Mouse (Mus musculus): ENCODE measurements around the gene Gm17387. TPM values are rescaled to one million over a fixed set of nuclear protein-coding genes. Genes with fewer than 3 reads are reported as not detected.

The Gm17387 gene
- polyA plus RNA-seq, 1 experiment from 2014 or later = not detected

DNA sequence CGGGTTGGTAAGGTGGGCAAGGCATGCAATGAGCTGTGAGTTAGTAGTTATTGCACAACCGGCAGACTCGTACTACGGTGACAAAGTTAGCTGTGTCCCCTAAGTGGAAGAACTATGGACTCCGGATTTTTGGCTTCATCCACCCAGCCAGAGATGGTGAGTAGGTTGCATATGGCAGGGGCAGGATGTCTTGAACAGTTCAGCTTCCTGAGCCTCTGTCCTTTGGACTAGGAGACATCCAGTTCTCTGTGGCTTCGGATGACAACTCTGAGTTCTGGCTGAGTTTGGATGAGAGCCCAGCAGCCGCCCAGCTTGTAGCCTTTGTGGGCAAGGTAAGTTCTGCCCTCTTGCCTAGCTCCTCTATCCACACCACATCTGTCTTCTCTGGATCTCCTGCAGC lies 35.6 kb downstream of the Gm17387 start:
- H3K9me3 ChIP-seq (replicated peaks) = no peaks in the 10 kb centered on the region
- peaks cover 73% of the 10 kb centered on the region for H3K27me3 ChIP-seq
- H3K4me3 ChIP-seq = no peak overlapping the region
- H3K36me3 ChIP-seq = no peaks in the 10 kb centered on the region
- H3K4me1 ChIP-seq (replicated peaks) = peaks cover 12% of the 10 kb centered on the region
- no peak overlapping the region for H3K9ac ChIP-seq
- no peak overlapping the region for H3K27ac ChIP-seq
- ATAC-seq (replicated peaks; ENCODE audit: insufficient number of reproducible peaks, insufficient read depth, low FRiP score, low read depth) = no peak
- no peak overlapping the region for H3K4me2 ChIP-seq
- WGBS = 85% methylated on average over 7 of the region's 7 CpGs

DNA sequence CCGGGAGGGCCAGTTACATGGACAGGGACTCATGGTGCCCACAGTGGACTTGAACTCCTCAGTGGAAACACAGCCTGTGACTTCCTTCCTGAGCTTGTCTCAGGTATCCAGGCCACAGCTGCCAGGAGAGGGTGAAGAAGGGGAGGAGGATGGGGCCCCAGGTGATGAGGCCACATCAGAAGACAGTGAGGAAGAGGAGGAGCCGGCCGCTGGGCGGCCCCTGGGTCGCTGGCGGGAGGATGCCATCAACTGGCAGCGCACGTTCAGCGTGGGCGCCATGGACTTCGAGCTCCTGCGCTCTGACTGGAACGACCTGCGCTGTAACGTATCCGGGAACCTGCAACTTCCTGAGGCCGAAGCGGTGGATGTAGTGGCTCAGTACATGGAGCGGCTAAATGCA lies 39.4 kb downstream of the Gm17387 start:
- Histone ChIP-seq H3K4me3 (no peak overlapping the region), H3K27me3 (peaks cover 68% of the 10 kb centered on the region), H3K27ac (no peak overlapping the region), H3K9ac (no peak overlapping the region), H3K4me1 (replicated peaks) (peaks cover 15% of the 10 kb centered on the region), H3K36me3 (no peaks in the 10 kb centered on the region), H3K9me3 (replicated peaks) (no peaks in the 10 kb centered on the region), H3K4me2 (no peak overlapping the region)
- 64% methylated on average over 19 of the region's 19 CpGs for WGBS
- ATAC-seq (replicated peaks; ENCODE audit: insufficient number of reproducible peaks, insufficient read depth, low FRiP score, low read depth) = no peak

DNA sequence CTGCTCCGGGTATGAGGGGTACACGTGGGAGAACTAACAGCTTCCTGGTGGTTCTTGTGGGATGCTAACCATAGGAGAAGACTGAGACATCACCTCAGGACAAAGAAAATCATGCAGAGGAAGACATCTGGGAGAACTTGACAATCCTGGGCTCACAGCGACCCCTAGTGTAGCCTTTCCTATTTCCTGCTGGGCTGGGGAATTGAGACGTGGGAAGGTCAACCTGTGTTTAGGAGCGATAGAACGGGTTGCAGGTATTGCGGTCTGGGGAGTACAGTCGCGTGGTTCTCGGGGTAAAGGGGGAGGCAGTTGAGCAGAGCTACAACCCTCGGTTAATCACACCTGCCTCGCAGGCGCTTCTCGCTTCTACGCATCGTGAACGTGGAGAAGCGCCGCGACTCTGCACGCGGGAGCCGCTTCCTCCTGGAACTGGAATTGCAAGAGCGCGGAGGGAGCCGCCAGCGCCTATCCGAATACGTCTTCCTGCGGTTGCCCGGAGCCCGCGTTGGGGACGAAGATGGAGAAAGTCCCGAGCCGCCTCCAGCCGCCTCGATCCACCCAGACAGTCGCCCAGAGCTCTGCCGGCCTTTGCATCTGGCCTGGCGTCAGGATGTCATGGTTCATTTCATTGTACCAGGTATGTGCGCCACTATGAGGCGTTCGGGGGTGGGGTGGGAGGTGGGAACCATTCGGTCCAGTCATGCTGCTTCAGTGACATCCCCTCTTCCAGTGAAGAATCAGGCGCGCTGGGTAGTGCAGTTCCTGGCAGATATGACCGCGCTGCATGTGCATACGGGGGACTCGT lies 41.3 kb downstream of the Gm17387 start:
- peaks cover 67% of the 10 kb centered on the region for H3K27me3 ChIP-seq
- no peak overlapping the region for H3K27ac ChIP-seq
- ATAC-seq (replicated peaks; ENCODE audit: insufficient number of reproducible peaks, insufficient read depth, low FRiP score, low read depth) = peak; percentile 5; the same call in 1 of the 2 replicates
- H3K9me3 ChIP-seq (replicated peaks) = no peaks in the 10 kb centered on the region
- peak overlapping the region; percentile 77 for H3K4me2 ChIP-seq
- H3K4me1 ChIP-seq (replicated peaks) = peaks cover 15% of the 10 kb centered on the region
- under 1% methylated on average over 51 of the region's 51 CpGs for WGBS
- peak overlapping the region; percentile 44 for H3K4me3 ChIP-seq
- H3K9ac ChIP-seq = peak overlapping the region; percentile 35; the same call in 1 of the 2 replicates
- no peaks in the 10 kb centered on the region for H3K36me3 ChIP-seq

DNA sequence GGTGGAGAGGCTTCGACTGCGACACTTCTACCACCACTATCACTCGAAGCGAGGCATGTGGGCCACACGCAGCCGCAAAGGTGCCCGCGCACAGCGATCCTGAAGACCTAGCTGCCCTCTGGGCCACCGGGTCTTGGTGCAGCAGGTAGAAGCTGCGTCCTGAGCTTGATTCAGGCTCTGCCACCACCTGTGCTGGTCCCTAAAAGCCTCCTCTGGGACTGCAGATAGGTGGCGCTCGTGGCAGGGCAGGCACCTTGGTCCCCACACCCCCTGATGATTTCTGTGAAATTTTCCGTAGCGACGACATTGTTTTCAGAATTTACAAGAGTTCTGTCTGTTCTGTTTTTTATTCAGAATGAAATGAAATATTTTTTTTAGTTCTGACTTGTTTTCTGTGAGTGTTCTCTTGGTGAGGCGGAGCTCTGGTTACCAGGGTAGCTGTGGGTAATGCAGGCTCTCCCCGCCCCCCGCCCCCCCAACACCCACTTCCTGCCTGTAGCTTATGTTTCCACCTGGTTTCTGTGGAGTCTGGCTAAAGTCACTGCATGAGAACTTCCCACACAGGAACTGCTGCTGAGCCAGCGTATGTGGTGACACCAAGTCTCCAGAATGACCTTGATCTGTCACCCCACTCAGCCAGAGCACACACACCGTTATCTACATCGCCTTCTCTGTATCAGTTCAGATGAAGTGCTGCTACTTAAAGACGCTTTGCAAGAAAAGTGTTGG lies 43.2 kb downstream of the Gm17387 start:
- Histone ChIP-seq H3K27ac (no peak overlapping the region), H3K36me3 (no peaks in the 10 kb centered on the region), H3K4me3 (no peak overlapping the region), H3K4me2 (0 out of 2 replicates have a peak overlapping the region, but pooled peaks have one; percentile 16), H3K4me1 (replicated peaks) (peaks cover 15% of the 10 kb centered on the region), H3K27me3 (peaks cover 71% of the 10 kb centered on the region), H3K9me3 (replicated peaks) (no peaks in the 10 kb centered on the region), H3K9ac (no peak overlapping the region)
- 17% methylated on average over 23 of the region's 23 CpGs for WGBS
- peak; percentile 40 for ATAC-seq (replicated peaks; ENCODE audit: insufficient number of reproducible peaks, insufficient read depth, low FRiP score, low read depth)

DNA sequence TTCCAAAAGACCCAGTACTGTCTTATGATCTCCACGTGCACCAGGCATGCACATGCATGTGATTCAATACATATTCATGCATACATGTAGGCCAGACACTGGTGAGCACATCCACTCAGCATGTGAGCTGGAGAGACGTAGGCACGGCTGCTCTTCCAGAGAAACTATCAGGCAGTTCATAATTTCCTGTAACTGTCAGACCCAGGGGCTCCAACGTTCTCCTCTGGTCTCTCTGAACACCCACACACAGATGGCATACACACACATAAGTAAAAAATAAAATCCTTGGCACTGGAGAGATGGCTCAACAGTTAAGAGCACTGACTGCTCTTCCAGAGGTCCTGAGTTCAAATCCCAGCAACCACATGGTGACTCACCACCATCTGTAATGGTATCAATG lies 44.9 kb downstream of the Gm17387 start:
- no peak for ATAC-seq (replicated peaks; ENCODE audit: insufficient number of reproducible peaks, insufficient read depth, low FRiP score, low read depth)
- Histone ChIP-seq H3K4me1 (replicated peaks) (peaks cover 15% of the 10 kb centered on the region), H3K27me3 (peaks cover 70% of the 10 kb centered on the region), H3K4me2 (no peak overlapping the region), H3K9me3 (replicated peaks) (no peaks in the 10 kb centered on the region), H3K27ac (no peak overlapping the region), H3K4me3 (no peak overlapping the region), H3K36me3 (no peaks in the 10 kb centered on the region), H3K9ac (no peak overlapping the region)
- WGBS = 77% methylated on average over 4 of the region's 4 CpGs

DNA sequence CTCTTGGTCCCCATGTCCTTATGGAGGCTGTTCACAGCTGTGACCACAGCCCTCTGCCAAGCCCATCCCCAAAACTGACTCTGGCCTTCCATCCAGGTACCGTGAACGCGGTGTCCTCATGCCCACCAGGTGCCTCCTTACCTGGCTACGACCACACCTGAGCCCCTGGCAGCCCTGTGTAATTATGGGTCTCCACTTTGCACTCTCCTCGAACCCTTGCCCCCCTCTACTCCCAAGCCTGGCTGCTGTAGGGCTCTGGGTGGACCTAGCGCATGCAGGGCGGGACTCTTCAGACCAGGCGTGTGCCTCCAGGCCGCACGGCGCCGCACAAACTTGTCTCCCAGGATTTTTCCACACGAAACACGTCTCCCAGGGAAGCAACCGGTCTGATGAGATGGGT lies 48.9 kb downstream of the Gm17387 start, which contains the start of gene Pkp3:
TSS of gene Pkp3 (plus strand) at position 378 of the 400 bp plus-strand sequence.
- no peak within 1 kb of the TSS for H3K4me3 ChIP-seq
- no peak within 1 kb of the TSS for H3K4me2 ChIP-seq
- peaks cover 64% of the 10 kb centered on the region for H3K27me3 ChIP-seq
- ATAC-seq (replicated peaks; ENCODE audit: insufficient number of reproducible peaks, insufficient read depth, low FRiP score, low read depth) = no peak
- WGBS = 85% methylated on average over 15 of the region's 15 CpGs
- no peaks in the 10 kb centered on the region for H3K36me3 ChIP-seq
- no peaks in the 10 kb centered on the region for H3K9me3 ChIP-seq (replicated peaks)
- no peak within 1 kb of the TSS for H3K27ac ChIP-seq
- H3K9ac ChIP-seq = no peak within 1 kb of the TSS
- H3K4me1 ChIP-seq (replicated peaks) = no peaks in the 10 kb centered on the region

DNA sequence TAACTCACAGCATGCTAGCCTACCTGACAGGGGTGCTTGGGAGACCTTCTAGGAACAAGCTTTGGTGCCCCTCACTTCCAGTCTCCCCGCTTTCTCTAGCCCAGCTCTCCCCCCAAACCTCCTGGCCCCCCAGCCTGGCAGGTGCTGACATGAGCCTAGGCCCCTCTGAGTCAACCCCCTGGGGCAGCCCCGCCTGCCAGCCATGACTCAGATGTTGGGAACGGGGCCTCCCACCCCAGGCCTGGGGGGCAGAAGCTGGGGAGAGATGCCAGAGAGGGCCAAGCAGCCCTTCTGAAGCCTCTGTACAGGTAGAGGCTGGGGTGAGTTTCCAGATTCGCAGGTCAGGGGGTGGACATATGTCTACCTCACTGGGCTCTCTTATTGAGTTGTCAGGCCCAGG lies 49.9 kb downstream of the Gm17387 start:
- Histone ChIP-seq H3K27ac (no peak overlapping the region), H3K9me3 (replicated peaks) (no peaks in the 10 kb centered on the region), H3K36me3 (no peaks in the 10 kb centered on the region), H3K4me2 (no peak overlapping the region), H3K4me3 (no peak overlapping the region), H3K4me1 (replicated peaks) (no peaks in the 10 kb centered on the region), H3K27me3 (peaks cover 56% of the 10 kb centered on the region), H3K9ac (no peak overlapping the region)
- whole genome bisulfite sequencing = 79% methylated on average over 4 of the region's 4 CpGs
- no peak for ATAC-seq (replicated peaks; ENCODE audit: insufficient number of reproducible peaks, insufficient read depth, low FRiP score, low read depth)

Other genes starting within 250 kb of the Gm17387 start
- gene Syce1, start 241.3 kb upstream of the Gm17387 start, polyA plus RNA-seq (2015; fragmentation: Nextera tagmentation; extraction: Ambion mirVana) = 0.13 and 0.21 TPM in 2 replicates
- 0.78 and 0.95 TPM in 2 replicates for gene Zfp941, start 207.0 kb upstream of the Gm17387 start, polyA plus RNA-seq (2015; fragmentation: Nextera tagmentation; extraction: Ambion mirVana)
- 0.68 and 1.4 TPM in 2 replicates for gene Urah, start 194.1 kb upstream of the Gm17387 start, polyA plus RNA-seq (2015; fragmentation: Nextera tagmentation; extraction: Ambion mirVana)
- gene Scgb1c1, start 183.6 kb upstream of the Gm17387 start, polyA plus RNA-seq (2015; fragmentation: Nextera tagmentation; extraction: Ambion mirVana) = 0.36 TPM in 1 of 2 replicates, not detected in the other
- not detected in 2 replicates for gene Odf3, start 181.3 kb upstream of the Gm17387 start, polyA plus RNA-seq (2015; fragmentation: Nextera tagmentation; extraction: Ambion mirVana)
- gene Gm45785, start 172.8 kb upstream of the Gm17387 start, polyA plus RNA-seq (2015; fragmentation: Nextera tagmentation; extraction: Ambion mirVana) = not detected in 2 replicates
- gene Ric8a, start 172.2 kb upstream of the Gm17387 start, polyA plus RNA-seq (2015; fragmentation: Nextera tagmentation; extraction: Ambion mirVana) = 36.0 and 47.3 TPM in 2 replicates
- gene Bet1l, start 171.6 kb upstream of the Gm17387 start, polyA plus RNA-seq (2015; fragmentation: Nextera tagmentation; extraction: Ambion mirVana) = 30.2 and 31.9 TPM in 2 replicates
- 154 and 179 TPM in 2 replicates for gene Psmd13, start 147.2 kb upstream of the Gm17387 start, polyA plus RNA-seq (2015; fragmentation: Nextera tagmentation; extraction: Ambion mirVana)
- gene Sirt3, start 146.8 kb upstream of the Gm17387 start, polyA plus RNA-seq (2015; fragmentation: Nextera tagmentation; extraction: Ambion mirVana) = 54.1 and 55.8 TPM in 2 replicates
- 309 and 515 TPM in 2 replicates for gene Cox8b, start 128.7 kb upstream of the Gm17387 start, polyA plus RNA-seq (2015; fragmentation: Nextera tagmentation; extraction: Ambion mirVana)
- 0.24 and 2.8 TPM in 2 replicates for gene Nlrp6, start 108.2 kb upstream of the Gm17387 start, polyA plus RNA-seq (2015; fragmentation: Nextera tagmentation; extraction: Ambion mirVana)
- gene Pgghg, start 87.7 kb upstream of the Gm17387 start, polyA plus RNA-seq (2015; fragmentation: Nextera tagmentation; extraction: Ambion mirVana) = 9.3 and 15.5 TPM in 2 replicates
- 1.6 and 2.5 TPM in 2 replicates for gene Ifitm5, start 78.8 kb upstream of the Gm17387 start, polyA plus RNA-seq (2015; fragmentation: Nextera tagmentation; extraction: Ambion mirVana)
- not detected in 2 replicates for gene Gm45717, start 73.2 kb upstream of the Gm17387 start, polyA plus RNA-seq (2015; fragmentation: Nextera tagmentation; extraction: Ambion mirVana)
- 459 and 624 TPM in 2 replicates for gene Ifitm2, start 73.1 kb upstream of the Gm17387 start, polyA plus RNA-seq (2015; fragmentation: Nextera tagmentation; extraction: Ambion mirVana)
- gene Ifitm1, start 61.9 kb upstream of the Gm17387 start, polyA plus RNA-seq (2015; fragmentation: Nextera tagmentation; extraction: Ambion mirVana) = 11.7 and 49.8 TPM in 2 replicates
- gene Ifitm3, start 18.4 kb upstream of the Gm17387 start, polyA plus RNA-seq (2015; fragmentation: Nextera tagmentation; extraction: Ambion mirVana) = 103 and 212 TPM in 2 replicates
- gene Ifitm6, start 11.2 kb upstream of the Gm17387 start, polyA plus RNA-seq (2015; fragmentation: Nextera tagmentation; extraction: Ambion mirVana) = 0.53 and 1.4 TPM in 2 replicates
- 1.0 and 2.0 TPM in 2 replicates for gene B4galnt4, start 32.0 kb downstream of the Gm17387 start, polyA plus RNA-seq (2015; fragmentation: Nextera tagmentation; extraction: Ambion mirVana)
- gene Pkp3, start 49.1 kb downstream of the Gm17387 start, polyA plus RNA-seq (2015; fragmentation: Nextera tagmentation; extraction: Ambion mirVana) = 0.97 and 5.9 TPM in 2 replicates
- 3.6 and 5.6 TPM in 2 replicates for gene Sigirr, start 71.4 kb downstream of the Gm17387 start, polyA plus RNA-seq (2015; fragmentation: Nextera tagmentation; extraction: Ambion mirVana)
- 0.16 and 0.82 TPM in 2 replicates for gene Ano9, start 88.7 kb downstream of the Gm17387 start, polyA plus RNA-seq (2015; fragmentation: Nextera tagmentation; extraction: Ambion mirVana)
- gene Ptdss2, start 93.3 kb downstream of the Gm17387 start, polyA plus RNA-seq (2015; fragmentation: Nextera tagmentation; extraction: Ambion mirVana) = 51.9 and 56.5 TPM in 2 replicates
- 86.6 and 111 TPM in 2 replicates for gene Rnh1, start 143.7 kb downstream of the Gm17387 start, polyA plus RNA-seq (2015; fragmentation: Nextera tagmentation; extraction: Ambion mirVana)
- gene Hras, start 164.9 kb downstream of the Gm17387 start, polyA plus RNA-seq (2015; fragmentation: Nextera tagmentation; extraction: Ambion mirVana) = 74.4 and 92.5 TPM in 2 replicates
- 2.7 and 4.0 TPM in 2 replicates for gene Lrrc56, start 165.0 kb downstream of the Gm17387 start, polyA plus RNA-seq (2015; fragmentation: Nextera tagmentation; extraction: Ambion mirVana)
- 0.23 and 0.58 TPM in 2 replicates for gene Lmntd2, start 184.9 kb downstream of the Gm17387 start, polyA plus RNA-seq (2015; fragmentation: Nextera tagmentation; extraction: Ambion mirVana)
- gene Rassf7, start 186.7 kb downstream of the Gm17387 start, polyA plus RNA-seq (2015; fragmentation: Nextera tagmentation; extraction: Ambion mirVana) = 11.4 and 18.4 TPM in 2 replicates
- 36.7 and 44.9 TPM in 2 replicates for gene Phrf1, start 199.7 kb downstream of the Gm17387 start, polyA plus RNA-seq (2015; fragmentation: Nextera tagmentation; extraction: Ambion mirVana)
- 3.0 and 6.5 TPM in 2 replicates for gene Irf7, start 237.3 kb downstream of the Gm17387 start, polyA plus RNA-seq (2015; fragmentation: Nextera tagmentation; extraction: Ambion mirVana)
- 0.05 TPM in 1 of 2 replicates, not detected in the other for gene Cdhr5, start 247.7 kb downstream of the Gm17387 start, polyA plus RNA-seq (2015; fragmentation: Nextera tagmentation; extraction: Ambion mirVana)